17 mouse cellular contexts compared by ENCODE assay signal in genomic region chr14:54205904-54206303, GRCm38 (mm10).
"Had no signal": no experiment of that assay in that cellular context is flagged by ENCODE, and none has a peak within 500 bp of the region (broad histone marks: within the 10 kb centered on the region; RNA-seq: fewer than 3 reads in every experiment).

No protein-coding gene starts in this region.

- H3K27ac ChIP-seq: layer of hippocampus, adult 2 months; limb, embryonic 12.5 days; lung, embryonic 15.5 days; macrophage; midbrain, embryonic 15.5 days; neural tube, embryonic 12.5 days had no signal

- H3K4me3 ChIP-seq: layer of hippocampus, adult 2 months; limb, embryonic 12.5 days; liver, embryonic 13.5 days; lung, embryonic 15.5 days; megakaryocyte, embryonic 14.5 days; midbrain, embryonic 15.5 days; neural tube, embryonic 12.5 days had no signal

- H3K9me3 ChIP-seq: limb, embryonic 12.5 days; liver, embryonic 13.5 days; lung, embryonic 15.5 days; megakaryocyte, embryonic 14.5 days; midbrain, embryonic 15.5 days; neural tube, embryonic 12.5 days had no signal

- H3K36me3 ChIP-seq: limb, embryonic 12.5 days; liver, embryonic 13.5 days; lung, embryonic 15.5 days; midbrain, embryonic 15.5 days; neural tube, embryonic 12.5 days had no signal

- H3K9ac ChIP-seq: limb, embryonic 12.5 days; liver, embryonic 13.5 days; liver, postnatal 0 days; lung, embryonic 15.5 days; midbrain, embryonic 15.5 days; neural tube, embryonic 12.5 days had no signal

- H3K4me2 ChIP-seq: limb, embryonic 12.5 days; liver, embryonic 13.5 days; lung, embryonic 15.5 days; midbrain, embryonic 11.5 days; midbrain, embryonic 15.5 days; neural tube, embryonic 12.5 days had no signal

- H3K27me3 ChIP-seq: limb, embryonic 12.5 days; lung, embryonic 15.5 days; midbrain, embryonic 15.5 days; neural tube, embryonic 12.5 days had no signal

- H3K4me1 ChIP-seq: limb, embryonic 12.5 days; midbrain, embryonic 15.5 days had no signal

- ATAC-seq: intestine, postnatal 0 days; liver, postnatal 0 days; midbrain, embryonic 15.5 days had no signal

- DNase-seq: kidney, adult 9 months; kidney, postnatal 36 days; liver; liver, embryonic 13.5 days; liver, postnatal 0 days; lung, postnatal 14 days; spleen, adult 18-20 months; thymus, postnatal 36 days had no signal
